Mouse (Mus musculus): ENCODE measurements around the gene Pdxk.
"Not testable (repeated sequence)": the region's sequence is repeated elsewhere in the genome, so short reads cannot be mapped to it uniquely, and the experiment has no call there.

The Pdxk gene

DNA sequence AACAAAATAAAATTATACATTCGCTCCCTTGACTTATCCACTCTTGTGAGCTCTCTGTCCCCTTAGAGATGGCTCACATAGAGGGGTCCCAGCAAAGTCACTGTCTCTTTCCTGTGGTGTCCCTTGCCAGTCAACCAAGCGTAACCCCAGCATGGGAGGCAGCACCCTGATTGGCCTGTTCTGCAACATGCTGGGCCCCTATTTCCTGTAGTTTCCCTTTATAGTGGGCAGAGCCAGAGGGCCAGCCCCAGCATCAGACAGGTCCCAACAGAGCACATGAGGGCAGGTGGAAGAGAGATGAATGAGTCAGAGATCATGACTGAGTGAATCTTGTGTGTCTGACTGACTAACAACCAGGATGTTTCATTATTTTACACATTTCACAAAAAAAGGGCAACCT lies 43.8 kb downstream of the Pdxk start:
- no peak for DNase-seq (ENCODE audit: inconsistent age in 2 of 2, low spot score in 1 of 2)

DNA sequence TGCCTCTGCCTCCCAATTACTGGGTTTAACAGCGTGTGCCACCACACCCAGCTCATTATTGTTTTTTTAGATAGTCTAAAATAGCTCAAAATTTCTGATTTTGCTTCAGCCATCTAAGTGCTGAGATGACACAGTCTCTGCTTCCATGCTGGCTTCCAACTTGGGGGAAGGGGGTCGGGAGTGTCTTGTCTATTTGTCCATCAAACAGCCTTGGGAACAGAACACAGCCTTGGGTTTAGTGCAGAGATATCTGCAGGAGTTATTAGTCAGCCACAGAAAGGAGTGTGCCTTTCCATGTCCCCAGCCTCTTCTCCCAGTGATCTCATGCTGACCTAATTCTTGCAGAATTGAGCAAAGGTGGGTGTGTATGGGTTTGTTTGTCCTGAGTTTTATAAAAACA lies 46.0 kb downstream of the Pdxk start:
- DNase-seq (ENCODE audit: inconsistent age in 2 of 2, low spot score in 1 of 2) = peak in 1 of 2 experiments; percentile 77

- DNase-seq (ENCODE audit: inconsistent age in 2 of 2, low spot score in 1 of 2) = peak; percentile 78 to 90
Observed at GRCm38 (mm10) chr10:78417888-78418287, 46.9 kb downstream of the Pdxk start.

GRCm38 (mm10) chr10:78414936-78415335 lies 49.8 kb downstream of the Pdxk start:
- not testable (repeated sequence) for DNase-seq (ENCODE audit: inconsistent age in 2 of 2, low spot score in 1 of 2)

GRCm38 (mm10) chr10:78413152-78413520 lies 51.6 kb downstream of the Pdxk start:
- DNase-seq (ENCODE audit: inconsistent age in 2 of 2, low spot score in 1 of 2) = no peak

DNA sequence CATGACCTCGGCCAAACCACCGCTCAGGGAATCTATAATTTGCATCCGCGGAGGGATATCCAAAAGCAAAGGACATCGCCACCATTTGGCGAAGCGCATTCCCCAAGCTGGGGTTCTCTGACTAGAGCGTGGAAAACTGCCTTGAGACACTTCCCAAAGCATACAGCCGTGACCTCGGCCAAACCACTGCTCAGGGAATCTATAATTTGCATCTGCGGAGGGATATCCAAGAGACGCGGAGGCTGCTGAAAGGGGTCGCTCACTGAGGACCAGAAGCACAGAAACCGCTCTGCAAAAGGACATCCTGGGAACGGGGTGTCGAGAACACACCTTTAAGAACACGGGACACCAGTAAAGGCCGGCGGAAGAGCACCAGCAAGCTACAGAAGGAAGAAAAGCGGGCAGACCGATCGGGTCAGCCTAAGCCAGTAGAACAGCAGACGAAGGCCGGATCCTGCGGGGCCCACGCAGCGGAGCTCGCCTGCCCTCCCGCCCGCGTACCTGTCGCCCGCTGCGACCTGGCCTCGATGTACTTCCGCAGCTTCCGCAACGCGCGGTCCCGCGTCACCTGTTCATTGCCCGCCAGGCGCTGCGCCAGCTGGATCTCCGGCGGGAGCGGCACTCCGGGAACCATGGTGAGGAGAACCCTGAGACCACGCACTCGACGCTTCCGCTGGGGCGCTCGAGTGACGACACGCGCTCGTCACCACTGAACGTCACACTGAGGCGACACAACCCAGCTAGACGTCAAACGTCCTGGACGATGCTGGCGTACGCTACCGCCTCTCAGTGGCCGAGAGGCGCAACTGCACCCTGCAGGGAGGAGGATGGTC lies 52.2 kb downstream of the Pdxk start, which contains the start of gene Rrp1:
Gene Rrp1, minus strand, starts transcription at position 725 of the 833 bp plus-strand sequence.
- peak; percentile 94 to 98 for DNase-seq (ENCODE audit: inconsistent age in 2 of 2, low spot score in 1 of 2)

- DNase-seq (ENCODE audit: inconsistent age in 2 of 2, low spot score in 1 of 2) = no peak
Observed at GRCm38 (mm10) chr10:78411851-78412250, 52.9 kb downstream of the Pdxk start.

- DNase-seq (ENCODE audit: inconsistent age in 2 of 2, low spot score in 1 of 2) = peak; percentile 85 to 86
Observed at GRCm38 (mm10) chr10:78409035-78409788, 55.6 kb downstream of the Pdxk start.

DNA sequence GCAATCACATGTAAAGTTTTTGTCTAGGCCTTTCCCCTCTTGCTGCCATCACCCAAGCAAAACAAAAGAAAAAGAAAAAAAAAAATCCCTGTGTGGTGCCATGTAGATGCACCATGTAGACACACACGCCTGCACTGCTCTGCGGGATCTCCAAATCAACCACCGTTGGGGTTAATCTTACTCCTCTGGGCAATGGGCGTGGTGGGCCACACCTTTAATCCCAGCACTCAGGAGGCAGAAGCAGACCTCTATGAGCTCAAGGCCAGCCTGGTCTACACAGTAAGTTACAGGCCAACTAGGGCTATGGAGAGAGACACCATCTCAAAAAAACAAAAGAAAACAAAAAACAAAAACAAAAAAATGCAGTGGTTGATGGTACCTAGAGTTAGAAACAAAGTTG lies 57.6 kb downstream of the Pdxk start:
- no peak for DNase-seq (ENCODE audit: inconsistent age in 2 of 2, low spot score in 1 of 2)

DNA sequence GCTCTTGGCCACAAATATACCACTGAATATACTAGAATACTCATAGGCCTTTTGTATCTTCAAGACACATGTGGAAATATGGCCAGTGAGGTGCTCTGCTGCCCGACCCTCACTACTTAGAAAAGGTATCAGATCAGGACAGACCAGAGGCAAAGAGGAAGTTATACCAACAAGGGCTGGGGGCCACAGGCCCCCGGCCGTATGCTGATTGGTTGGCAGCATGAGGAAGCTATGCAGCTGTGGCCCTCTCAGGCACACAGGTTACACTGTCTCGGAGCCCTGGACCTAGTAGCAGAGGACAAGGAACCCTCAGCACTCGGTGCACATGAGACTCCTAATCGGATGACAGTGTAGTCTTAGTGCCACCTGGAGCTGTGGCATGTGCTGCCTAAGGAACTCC lies 58.6 kb downstream of the Pdxk start:
- DNase-seq (ENCODE audit: inconsistent age in 2 of 2, low spot score in 1 of 2) = no peak

DNA sequence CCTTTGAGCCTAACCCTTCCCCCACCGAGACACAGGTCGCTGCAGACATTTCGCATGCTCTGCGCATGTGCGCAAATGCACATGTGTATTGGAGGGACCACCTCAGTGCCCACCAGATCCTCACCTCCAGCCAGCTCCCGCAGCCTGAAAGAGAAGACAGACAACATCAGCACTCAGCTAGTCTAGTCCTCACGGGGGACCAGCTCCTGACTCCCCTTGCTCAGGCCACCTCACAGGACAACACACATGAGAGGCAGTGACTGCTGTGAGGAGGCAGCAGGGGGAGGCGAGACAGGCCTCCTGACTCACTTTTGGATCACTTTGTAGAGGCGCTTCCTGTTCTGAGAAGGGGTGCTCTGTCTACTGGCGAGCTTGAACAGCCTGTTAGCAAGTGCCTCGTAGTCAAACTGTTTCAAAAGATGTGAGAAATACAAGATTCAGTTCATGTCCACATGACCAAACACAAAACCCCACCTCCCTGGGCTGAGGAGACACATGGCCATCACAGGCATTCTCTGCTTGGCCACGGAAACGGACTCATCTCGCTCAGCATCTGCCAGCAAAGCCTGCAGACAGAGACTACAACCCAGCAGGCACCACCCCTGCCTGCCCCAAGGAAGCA lies 62.4 kb downstream of the Pdxk start:
- DNase-seq (ENCODE audit: inconsistent age in 2 of 2, low spot score in 1 of 2) = no peak

- no peak for DNase-seq (ENCODE audit: inconsistent age in 2 of 2, low spot score in 1 of 2)
Observed at GRCm38 (mm10) chr10:78401127-78401526, 63.6 kb downstream of the Pdxk start.

- peak; percentile 79 to 85 for DNase-seq (ENCODE audit: inconsistent age in 2 of 2, low spot score in 1 of 2)
Observed at GRCm38 (mm10) chr10:78399090-78399657, 65.6 kb downstream of the Pdxk start.

GRCm38 (mm10) chr10:78396625-78396885 lies 68.2 kb downstream of the Pdxk start:
- DNase-seq (ENCODE audit: inconsistent age in 2 of 2, low spot score in 1 of 2) = no peak

- peak; percentile 89 to 97 for DNase-seq (ENCODE audit: inconsistent age in 2 of 2, low spot score in 1 of 2)
Observed at GRCm38 (mm10) chr10:78395819-78396624, 68.8 kb downstream of the Pdxk start.

- DNase-seq (ENCODE audit: inconsistent age in 2 of 2, low spot score in 1 of 2) = no peak
Observed at GRCm38 (mm10) chr10:78395377-78395776, 69.4 kb downstream of the Pdxk start.

- DNase-seq (ENCODE audit: inconsistent age in 2 of 2, low spot score in 1 of 2) = peak; percentile 82 to 95
Observed at GRCm38 (mm10) chr10:78392072-78392471, 72.7 kb downstream of the Pdxk start.

DNA sequence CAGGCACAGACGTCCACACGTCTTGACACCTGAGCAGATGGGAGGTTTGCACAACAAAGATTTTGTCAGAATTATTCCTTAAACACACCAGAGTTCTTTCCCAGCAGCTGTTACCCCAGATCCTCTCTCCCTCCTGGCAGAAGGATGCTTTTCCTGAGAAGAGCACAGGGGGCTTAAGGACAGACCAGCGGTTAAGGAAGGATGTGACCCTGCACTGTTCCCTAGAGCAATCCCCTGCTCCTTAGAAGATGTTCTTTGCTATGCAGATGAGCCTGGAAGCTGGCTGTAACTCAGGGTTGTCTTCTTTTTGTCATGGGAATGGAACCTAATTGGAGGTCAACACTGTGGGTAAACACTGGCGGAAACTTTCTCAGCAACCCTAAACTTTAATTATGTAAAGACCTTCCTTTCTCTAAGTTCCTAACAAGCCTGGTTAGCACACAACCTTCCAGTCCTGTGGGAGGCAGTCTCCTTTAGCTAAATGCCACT lies 73.7 kb downstream of the Pdxk start:
- DNase-seq (ENCODE audit: inconsistent age in 2 of 2, low spot score in 1 of 2) = no peak

DNA sequence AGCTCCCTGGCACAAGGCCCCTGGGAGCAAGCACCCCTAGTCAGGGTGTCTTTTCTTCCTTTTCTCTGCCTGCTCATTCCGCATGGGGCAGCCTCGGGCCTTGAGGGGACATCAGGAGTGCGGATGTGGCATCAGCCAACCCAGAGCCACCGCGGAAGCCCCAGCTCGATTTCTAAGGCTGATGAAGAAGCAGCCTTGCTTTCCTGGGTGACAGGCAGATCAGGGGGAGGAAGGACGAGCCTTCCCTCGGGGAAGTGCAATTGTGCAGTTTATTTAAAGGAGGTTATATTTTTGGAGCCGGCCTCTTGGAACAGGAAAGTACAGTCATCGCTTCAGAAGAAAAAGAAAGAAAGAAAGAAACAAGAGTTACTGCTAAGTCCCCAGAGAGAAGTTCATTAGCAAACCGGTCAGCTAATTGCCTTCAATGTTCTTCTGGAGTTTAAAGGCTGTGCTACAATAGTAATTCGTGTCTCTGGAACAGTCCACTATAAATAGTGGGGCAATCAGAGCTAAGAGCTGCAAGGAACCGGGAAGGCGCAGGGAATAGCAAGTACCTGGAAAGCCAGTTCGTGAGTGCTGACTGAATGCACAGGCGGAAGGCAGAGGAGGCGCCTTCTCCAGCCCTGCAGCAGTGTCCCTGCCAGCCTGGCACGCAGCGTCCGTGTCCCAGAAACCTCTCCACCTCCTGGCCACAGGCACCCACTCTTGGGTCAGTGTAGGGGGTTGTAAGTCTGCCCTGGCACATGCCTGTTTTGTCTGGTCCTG lies 76.4 kb downstream of the Pdxk start:
- no peak for DNase-seq (ENCODE audit: inconsistent age in 2 of 2, low spot score in 1 of 2)
